Mouse (Mus musculus): ENCODE measurements at regions not wholly inside any gene's neighbourhood (a gene's known extent, or its start where the extent isn't known, plus 50 kb on each side); places are given as distances from the start of the nearest gene placed in this dataset.

DNA sequence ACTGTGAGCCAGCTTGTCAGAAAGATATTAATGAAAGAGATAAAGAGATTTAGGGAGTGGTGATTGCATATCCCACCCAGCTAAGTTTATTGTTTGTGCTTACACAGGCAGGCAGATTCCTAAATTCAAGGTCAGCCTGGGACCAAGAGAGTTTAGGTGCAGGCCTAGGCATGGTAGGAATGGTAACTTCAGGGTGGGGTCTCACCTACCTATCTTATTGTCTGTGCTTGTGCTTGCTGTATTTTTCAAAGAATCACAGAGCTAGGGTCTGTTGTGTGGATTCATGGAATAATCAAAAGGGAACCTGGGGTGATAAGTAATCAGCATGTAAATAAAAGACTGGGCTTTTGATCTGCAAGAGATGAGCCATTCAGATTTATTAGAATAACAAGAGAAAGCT, 642.4 kb downstream of the Pkhd1 start:
- Histone ChIP-seq H3K27me3 (ENCODE audit: control insufficient read depth, insufficient read depth, low read length) (no peaks in the 10 kb centered on the region), H3K9me3 (replicated peaks; ENCODE audit: control insufficient read depth, low read length) (no peaks in the 10 kb centered on the region), H3K27ac (ENCODE audit: low read depth, low read length) (no peak overlapping the region), H3K4me3 (ENCODE audit: low read depth, low read length) (no peak overlapping the region), H3K4me2 (no peak overlapping the region), H3K9ac (ENCODE audit: low read depth, low read length) (no peak overlapping the region), H3K36me3 (ENCODE audit: control insufficient read depth, insufficient read depth, low read length) (no peaks in the 10 kb centered on the region), H3K4me1 (ENCODE audit: control insufficient read depth, insufficient read depth, low read length) (no peaks in the 10 kb centered on the region)
- no peak for ATAC-seq (replicated peaks; ENCODE audit: insufficient number of reproducible peaks, low FRiP score, low TSS enrichment)

- Histone ChIP-seq H3K4me3 (ENCODE audit: low read depth, low read length) (no peak overlapping the region), H3K4me1 (ENCODE audit: control insufficient read depth, insufficient read depth, low read length) (no peaks in the 10 kb centered on the region), H3K27me3 (ENCODE audit: control insufficient read depth, insufficient read depth, low read length) (no peaks in the 10 kb centered on the region), H3K4me2 (no peak overlapping the region), H3K36me3 (ENCODE audit: control insufficient read depth, insufficient read depth, low read length) (no peaks in the 10 kb centered on the region), H3K9ac (ENCODE audit: low read depth, low read length) (no peak overlapping the region), H3K9me3 (replicated peaks; ENCODE audit: control insufficient read depth, low read length) (no peaks in the 10 kb centered on the region), H3K27ac (ENCODE audit: low read depth, low read length) (no peak overlapping the region)
- no peak for ATAC-seq (replicated peaks; ENCODE audit: insufficient number of reproducible peaks, low FRiP score, low TSS enrichment)
- WGBS (ENCODE audit: insufficient replicate concordance) = 70% methylated on average over 1 of the region's 1 CpGs
These were observed 636.7 kb downstream of the Pkhd1 start for GRCm38 (mm10) chr1:19981189-19981588.

DNA sequence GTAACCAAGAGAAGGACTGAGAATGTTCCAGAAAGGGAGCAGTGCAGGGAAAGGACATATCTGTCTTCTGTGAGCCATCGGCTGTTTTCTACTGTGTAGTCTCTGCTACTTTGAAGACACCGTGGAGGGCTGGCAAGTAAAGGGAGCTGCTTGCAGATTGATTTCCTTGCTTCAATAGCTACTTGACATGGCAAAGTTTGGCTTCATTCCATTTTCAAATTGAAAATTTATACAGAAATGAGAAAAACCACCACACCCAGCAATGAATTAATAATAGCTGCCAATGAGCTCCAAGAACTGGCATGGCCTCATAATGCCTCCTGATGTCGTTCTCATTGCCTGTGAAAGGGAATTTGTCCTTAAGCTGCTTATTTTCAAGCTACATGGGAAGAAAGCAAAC, 635.1 kb downstream of the Pkhd1 start:
- H3K27ac ChIP-seq (ENCODE audit: low read depth, low read length) = no peak overlapping the region
- H3K36me3 ChIP-seq (ENCODE audit: control insufficient read depth, insufficient read depth, low read length) = no peaks in the 10 kb centered on the region
- no peaks in the 10 kb centered on the region for H3K4me1 ChIP-seq (ENCODE audit: control insufficient read depth, insufficient read depth, low read length)
- H3K27me3 ChIP-seq (ENCODE audit: control insufficient read depth, insufficient read depth, low read length) = no peaks in the 10 kb centered on the region
- H3K9me3 ChIP-seq (replicated peaks; ENCODE audit: control insufficient read depth, low read length) = no peaks in the 10 kb centered on the region
- H3K4me2 ChIP-seq = no peak overlapping the region
- H3K9ac ChIP-seq (ENCODE audit: low read depth, low read length) = no peak overlapping the region
- no peak for ATAC-seq (replicated peaks; ENCODE audit: insufficient number of reproducible peaks, low FRiP score, low TSS enrichment)
- H3K4me3 ChIP-seq (ENCODE audit: low read depth, low read length) = no peak overlapping the region
- 82% methylated on average over 3 of the region's 3 CpGs for WGBS (ENCODE audit: insufficient replicate concordance)

DNA sequence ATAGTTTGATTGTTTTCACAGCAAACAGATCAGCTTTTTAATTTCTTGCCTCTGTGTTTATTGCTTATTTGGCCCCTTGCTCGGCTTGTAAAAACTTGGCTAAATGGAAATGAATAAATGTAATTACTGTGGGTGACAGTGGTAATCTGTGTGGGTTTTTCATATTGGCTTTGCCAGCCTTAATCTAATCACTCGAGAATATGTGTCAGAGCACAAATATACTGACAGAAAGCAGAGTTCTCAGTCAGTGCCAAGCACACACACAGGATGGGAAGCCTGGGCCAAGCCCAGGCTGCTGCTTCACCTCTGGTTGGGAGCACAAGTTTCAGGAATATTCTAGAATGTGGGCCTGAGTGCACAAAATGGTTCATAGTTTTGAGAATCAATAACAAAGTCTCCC, 634.4 kb downstream of the Pkhd1 start:
- no peaks in the 10 kb centered on the region for H3K4me1 ChIP-seq (ENCODE audit: control insufficient read depth, insufficient read depth, low read length)
- H3K9ac ChIP-seq (ENCODE audit: low read depth, low read length) = no peak overlapping the region
- no peak overlapping the region for H3K27ac ChIP-seq (ENCODE audit: low read depth, low read length)
- H3K27me3 ChIP-seq (ENCODE audit: control insufficient read depth, insufficient read depth, low read length) = no peaks in the 10 kb centered on the region
- H3K36me3 ChIP-seq (ENCODE audit: control insufficient read depth, insufficient read depth, low read length) = no peaks in the 10 kb centered on the region
- no peak for ATAC-seq (replicated peaks; ENCODE audit: insufficient number of reproducible peaks, low FRiP score, low TSS enrichment)
- 33% methylated on average over 2 of the region's 2 CpGs for WGBS (ENCODE audit: insufficient replicate concordance)
- H3K4me2 ChIP-seq = no peak overlapping the region
- H3K4me3 ChIP-seq (ENCODE audit: low read depth, low read length) = no peak overlapping the region
- no peaks in the 10 kb centered on the region for H3K9me3 ChIP-seq (replicated peaks; ENCODE audit: control insufficient read depth, low read length)

DNA sequence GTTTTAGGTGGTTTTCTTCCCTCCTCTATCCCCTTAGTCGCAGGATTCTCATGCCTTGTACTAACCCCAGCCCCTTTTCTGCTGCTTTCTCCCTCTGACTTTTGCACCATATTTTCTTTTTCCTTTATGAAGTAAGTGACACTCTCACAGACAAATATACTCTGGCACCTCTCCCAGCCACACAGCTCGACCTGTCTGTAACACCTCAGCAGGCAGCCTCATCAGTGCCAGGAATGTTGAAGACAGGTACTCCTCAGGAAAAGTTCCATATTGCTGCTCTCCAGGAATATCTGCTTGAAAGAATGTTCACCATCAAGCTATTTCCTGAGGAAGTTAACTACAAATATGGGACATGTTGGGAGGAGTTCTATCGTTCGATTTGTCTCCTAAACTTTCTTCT, 627.9 kb downstream of the Pkhd1 start:
- Histone ChIP-seq H3K4me2 (no peak overlapping the region), H3K36me3 (ENCODE audit: control insufficient read depth, insufficient read depth, low read length) (no peaks in the 10 kb centered on the region), H3K9me3 (replicated peaks; ENCODE audit: control insufficient read depth, low read length) (no peaks in the 10 kb centered on the region), H3K4me3 (ENCODE audit: low read depth, low read length) (no peak overlapping the region), H3K9ac (ENCODE audit: low read depth, low read length) (no peak overlapping the region), H3K27ac (ENCODE audit: low read depth, low read length) (no peak overlapping the region), H3K4me1 (ENCODE audit: control insufficient read depth, insufficient read depth, low read length) (no peaks in the 10 kb centered on the region), H3K27me3 (ENCODE audit: control insufficient read depth, insufficient read depth, low read length) (no peaks in the 10 kb centered on the region)
- WGBS (ENCODE audit: insufficient replicate concordance) = 59% methylated on average over 4 of the region's 4 CpGs
- ATAC-seq (replicated peaks; ENCODE audit: insufficient number of reproducible peaks, low FRiP score, low TSS enrichment) = no peak
